Mouse (Mus musculus): ENCODE data around the gene Cybc1.

- TF ChIP-seq CTCF (IDR thresholded peaks at IDR 0.05; ENCODE audit: insufficient read depth, low read length) (no peak), POLR2A (IDR thresholded peaks at IDR 0.05; ENCODE audit: borderline replicate concordance, extremely low read depth, low read depth, low read length) (no peak)
These were observed 48.4 kb upstream of the Cybc1 start for GRCm38 (mm10) chr11:121277516-121277915.

Data from lung, adult 2 months (tissue).